Mouse (Mus musculus) heart, embryonic 13.5 days (tissue): ENCODE results near the gene Arfip1. TPM values are rescaled to one million over a fixed set of nuclear protein-coding genes. Genes with fewer than 3 reads are reported as not detected.
A peak's percentile ranks its signal among the peaks of the same experiment; 100 is the strongest.

Experiments used
- ATAC-seq: fragments of 200-750 bp; cut with Nextera tagmentation; 2 replicates; pipeline ENCODE4 v1.8.0; 2017; ENCODE audit warnings: moderate TSS enrichment; ENCODE audit not compliant: insufficient number of reproducible peaks, low FRiP score, low TSS enrichment; ENCODE audit errors: extremely low read depth
- H3K27ac ChIP-seq: fragments of 300-500 bp; sonication (generic); replicated peaks from 2 replicates; pipeline ENCODE4 v1.5.1; 2015; ENCODE audit warnings: moderate library complexity, mild to moderate bottlenecking, inconsistent platforms
- H3K27me3 ChIP-seq: fragments of 300-500 bp; sonication (generic); replicated peaks from 2 replicates; pipeline ENCODE4 v1.6.1; 2015; ENCODE audit warnings: mild to moderate bottlenecking, inconsistent platforms
- H3K36me3 ChIP-seq: fragments of 300-500 bp; sonication (generic); 2 replicates; pipeline ENCODE4 v1.6.1; 2015; ENCODE audit warnings: mild to moderate bottlenecking, inconsistent platforms
- H3K4me1 ChIP-seq: fragments of 300-500 bp; sonication (generic); 2 replicates; pipeline ENCODE4 v1.6.1; 2015; ENCODE audit warnings: inconsistent platforms
- H3K4me2 ChIP-seq: fragments of 300-500 bp; sonication (generic); 2 replicates; pipeline ENCODE4 v1.6.1; 2015; ENCODE audit warnings: inconsistent platforms, mild to moderate bottlenecking, moderate library complexity
- H3K4me3 ChIP-seq: fragments of 300-500 bp; sonication (generic); 2 replicates; pipeline ENCODE4 v1.5.1; 2015; ENCODE audit warnings: moderate library complexity, mild to moderate bottlenecking, inconsistent platforms
- H3K9ac ChIP-seq: fragments of 300-500 bp; sonication (generic); 2 replicates; pipeline ENCODE4 v1.6.1; 2015; ENCODE audit warnings: inconsistent platforms, mild to moderate bottlenecking, moderate library complexity
- H3K9me3 ChIP-seq: fragments of 300-500 bp; sonication (generic); 2 replicates; pipeline ENCODE4 v1.6.1; 2016; ENCODE audit warnings: inconsistent platforms
- WGBS: fragments of 180-500 bp; shearing (Covaris S2); methylation state at CpG from one replicate; pipeline ENCODE4 v1.1.7; 2015; ENCODE audit warnings: mixed read lengths; 5-methylcytosine and 5-hydroxymethylcytosine counted together
- polyA plus RNA-seq: library from polyadenylated mRNA; unstranded; fragments of >200 nt; fragmentation: Nextera tagmentation; extraction: Ambion mirVana; gene quantifications from 2 replicates; pipeline ENCODE4 v1.2.1, GENCODE M21; 2015

The Arfip1 gene
- polyA plus RNA-seq, 1 experiment from 2014 or later = 42.5 TPM

- Histone ChIP-seq H3K36me3 (no peaks in the 10 kb centered on the region), H3K9ac (no peak overlapping the region), H3K27me3 (peaks cover 8% of the 10 kb centered on the region; the same call in 1 of the 2 replicates), H3K9me3 (peaks cover 6% of the 10 kb centered on the region; the same call in 1 of the 2 replicates), H3K4me2 (no peak overlapping the region), H3K4me3 (no peak overlapping the region), H3K27ac (no peak overlapping the region), H3K4me1 (peaks cover 4% of the 10 kb centered on the region; the same call in 1 of the 2 replicates)
- WGBS = 79% methylated on average over 9 of the region's 9 CpGs
- no peak for ATAC-seq
Measured at GRCm38 (mm10) chr3:84601870-84602495, 19.6 kb upstream of the Arfip1 start.

GRCm38 (mm10) chr3:84598756-84599155, 16.3 kb upstream of the Arfip1 start:
- Histone ChIP-seq H3K9me3 (no peaks in the 10 kb centered on the region), H3K4me1 (peaks cover 4% of the 10 kb centered on the region; the same call in 1 of the 2 replicates), H3K27ac (no peak overlapping the region), H3K36me3 (no peaks in the 10 kb centered on the region), H3K4me2 (no peak overlapping the region), H3K4me3 (no peak overlapping the region), H3K27me3 (peaks cover 16% of the 10 kb centered on the region; the same call in 1 of the 2 replicates), H3K9ac (no peak overlapping the region)
- 77% methylated on average over 6 of the region's 6 CpGs for WGBS
- ATAC-seq = no peak

GRCm38 (mm10) chr3:84597996-84598734, 15.7 kb upstream of the Arfip1 start:
- no peak for ATAC-seq
- Histone ChIP-seq H3K9ac (no peak overlapping the region), H3K36me3 (no peaks in the 10 kb centered on the region), H3K4me3 (no peak overlapping the region), H3K27me3 (peaks cover 16% of the 10 kb centered on the region; the same call in 1 of the 2 replicates), H3K4me1 (peaks cover 5% of the 10 kb centered on the region), H3K27ac (no peak overlapping the region), H3K4me2 (no peak overlapping the region), H3K9me3 (no peaks in the 10 kb centered on the region)
- WGBS = 81% methylated on average over 6 of the region's 6 CpGs

- H3K9ac ChIP-seq = no peak overlapping the region
- no peak for ATAC-seq
Measured at GRCm38 (mm10) chr3:84595677-84596234, 13.3 kb upstream of the Arfip1 start.

GRCm38 (mm10) chr3:84594894-84595676, 12.7 kb upstream of the Arfip1 start:
- peak overlapping the region; percentile 68 for H3K4me2 ChIP-seq
- H3K4me3 ChIP-seq = peak overlapping the region; percentile 45
- no peak overlapping the region for H3K27ac ChIP-seq
- H3K9ac ChIP-seq = peak overlapping the region; percentile 61
- peaks cover 16% of the 10 kb centered on the region; the same call in 1 of the 2 replicates for H3K27me3 ChIP-seq
- no peaks in the 10 kb centered on the region for H3K36me3 ChIP-seq
- H3K4me1 ChIP-seq = peaks cover 18% of the 10 kb centered on the region
- ATAC-seq = no peak
- 8% methylated on average over 23 of the region's 23 CpGs for WGBS
- no peaks in the 10 kb centered on the region for H3K9me3 ChIP-seq

More at GRCm38 (mm10) chr3:84595677-84596234, 13.3 kb upstream of the Arfip1 start:
- H3K9me3 ChIP-seq = no peaks in the 10 kb centered on the region
- H3K27me3 ChIP-seq = peaks cover 16% of the 10 kb centered on the region; the same call in 1 of the 2 replicates
- peak overlapping the region; percentile 45 for H3K4me3 ChIP-seq
- no peak overlapping the region for H3K27ac ChIP-seq
- H3K36me3 ChIP-seq = no peaks in the 10 kb centered on the region
- peak overlapping the region; percentile 68 for H3K4me2 ChIP-seq
- H3K4me1 ChIP-seq = peaks cover 18% of the 10 kb centered on the region
- WGBS = 39% methylated on average over 5 of the region's 5 CpGs

GRCm38 (mm10) chr3:84593274-84593673, 10.8 kb upstream of the Arfip1 start, which contains the start of gene Tigd4:
Tigd4 (plus strand) TSS chr3:84593574.
- no peak within 1 kb of the TSS for H3K9ac ChIP-seq
- no peak within 1 kb of the TSS for H3K4me3 ChIP-seq
- H3K27me3 ChIP-seq = peaks cover 16% of the 10 kb centered on the region; the same call in 1 of the 2 replicates
- H3K4me2 ChIP-seq = no peak within 1 kb of the TSS
- H3K36me3 ChIP-seq = no peaks in the 10 kb centered on the region
- H3K27ac ChIP-seq = no peak within 1 kb of the TSS
- no peaks in the 10 kb centered on the region for H3K9me3 ChIP-seq
- H3K4me1 ChIP-seq = peaks cover 25% of the 10 kb centered on the region
- no peak for ATAC-seq
- WGBS = 61% methylated on average over 2 of the region's 2 CpGs

- ATAC-seq = no peak
- WGBS = 16% methylated on average over 5 of the region's 5 CpGs
- Histone ChIP-seq H3K27ac (peak overlapping the region; percentile 88), H3K9me3 (no peaks in the 10 kb centered on the region), H3K9ac (no peak overlapping the region), H3K4me2 (peak overlapping the region; percentile 39), H3K36me3 (no peaks in the 10 kb centered on the region), H3K27me3 (no peaks in the 10 kb centered on the region), H3K4me1 (peaks cover 54% of the 10 kb centered on the region), H3K4me3 (no peak overlapping the region)
Measured at GRCm38 (mm10) chr3:84586736-84587135, 4.3 kb upstream of the Arfip1 start.

GRCm38 (mm10) chr3:84582913-84583276, 470 bp upstream of the Arfip1 start:
- no peaks in the 10 kb centered on the region for H3K9me3 ChIP-seq
- ATAC-seq = no peak
- peaks cover 78% of the 10 kb centered on the region for H3K4me1 ChIP-seq
- H3K36me3 ChIP-seq = no peaks in the 10 kb centered on the region
- H3K27ac ChIP-seq = peak overlapping the region; percentile 98
- WGBS = under 1% methylated on average over 27 of the region's 27 CpGs
- H3K27me3 ChIP-seq = no peaks in the 10 kb centered on the region
- H3K4me3 ChIP-seq = peak overlapping the region; percentile 86
- H3K9ac ChIP-seq = peak overlapping the region; percentile 93
- peak overlapping the region; percentile 90 for H3K4me2 ChIP-seq

- peaks cover 73% of the 10 kb centered on the region for H3K4me1 ChIP-seq
- H3K9me3 ChIP-seq = no peaks in the 10 kb centered on the region
- peak overlapping the region; percentile 93 for H3K9ac ChIP-seq
- H3K27me3 ChIP-seq = no peaks in the 10 kb centered on the region
- 0% methylated on average over 4 of the region's 4 CpGs for WGBS
- H3K27ac ChIP-seq = peak overlapping the region; percentile 98
- peak overlapping the region; percentile 86 for H3K4me3 ChIP-seq
- peak overlapping the region; percentile 90 for H3K4me2 ChIP-seq
- no peak for ATAC-seq
- no peaks in the 10 kb centered on the region for H3K36me3 ChIP-seq
Measured at GRCm38 (mm10) chr3:84581696-84582022, 766 bp downstream of the Arfip1 start.

- Histone ChIP-seq H3K36me3 (no peaks in the 10 kb centered on the region), H3K27me3 (no peaks in the 10 kb centered on the region), H3K4me1 (peaks cover 69% of the 10 kb centered on the region), H3K9ac (peak overlapping the region; percentile 93), H3K4me2 (peak overlapping the region; percentile 90), H3K4me3 (peak overlapping the region; percentile 86), H3K9me3 (no peaks in the 10 kb centered on the region), H3K27ac (no peak overlapping the region)
- 11% methylated on average over 4 of the region's 4 CpGs for WGBS
- no peak for ATAC-seq
Measured at GRCm38 (mm10) chr3:84580716-84581115, 1.7 kb downstream of the Arfip1 start.

- H3K27ac ChIP-seq = no peak overlapping the region
- peaks cover 44% of the 10 kb centered on the region for H3K4me1 ChIP-seq
- H3K4me2 ChIP-seq = no peak overlapping the region
- no peaks in the 10 kb centered on the region for H3K27me3 ChIP-seq
- H3K4me3 ChIP-seq = no peak overlapping the region
- no peak for ATAC-seq
- 0 out of 2 replicates have a peak, but pooled peaks cover 4% of the 10 kb centered on the region for H3K36me3 ChIP-seq
- no peak overlapping the region for H3K9ac ChIP-seq
- WGBS = 59% methylated on average over 3 of the region's 3 CpGs
- H3K9me3 ChIP-seq = no peaks in the 10 kb centered on the region
Measured at GRCm38 (mm10) chr3:84570501-84570900, 11.9 kb downstream of the Arfip1 start.
